Mouse (Mus musculus): Measurements from ENCODE around the gene Foxb2. TPM values are rescaled to one million over a fixed set of nuclear protein-coding genes. Genes with fewer than 3 reads are reported as not detected.

Foxb2 gene
- polyA plus RNA-seq, 1 experiment from 2014 or later = not detected

DNA sequence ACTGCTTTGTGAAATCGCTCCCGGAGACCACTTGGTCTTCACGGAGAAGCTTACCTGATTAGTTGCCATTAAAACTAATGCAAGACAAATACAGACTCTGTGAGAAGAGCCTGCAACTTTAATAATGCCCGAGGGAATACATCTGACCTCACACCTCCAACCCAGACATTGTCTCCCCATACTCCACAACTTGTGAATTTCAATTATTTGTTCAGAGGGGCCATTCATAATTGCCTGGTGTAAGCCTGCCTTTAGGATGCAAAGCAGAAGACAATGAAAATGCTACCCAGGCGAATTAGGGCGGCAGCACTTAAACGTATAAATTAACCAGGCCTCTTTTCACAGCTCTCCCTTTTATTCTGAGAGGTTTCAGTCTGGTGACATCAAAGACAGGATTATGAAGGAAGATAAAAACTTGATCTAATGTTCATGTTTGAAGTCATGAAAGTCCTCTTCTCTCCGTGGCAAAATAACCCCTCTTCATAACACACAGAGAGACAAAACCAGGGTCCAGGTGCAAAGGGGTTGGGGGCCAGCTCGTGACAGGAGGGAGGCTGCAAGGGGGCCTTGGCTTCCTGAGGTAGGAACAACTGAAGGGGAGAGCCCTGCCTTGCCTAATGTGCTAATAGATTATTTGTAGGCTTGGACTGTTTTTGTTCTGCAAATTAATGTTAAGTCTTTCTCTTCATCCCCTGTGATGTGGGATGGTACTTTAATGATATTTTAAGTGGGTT lies 31.9 kb downstream of the Foxb2 start:
- Histone ChIP-seq H3K4me1 (ENCODE audit: control insufficient read depth, low read depth, low read length) (no peaks in the 10 kb centered on the region), H3K9ac (ENCODE audit: low read depth, low read length) (no peak overlapping the region), H3K27me3 (ENCODE audit: control insufficient read depth, insufficient read depth, low read depth, low read length) (no peaks in the 10 kb centered on the region), H3K36me3 (ENCODE audit: control insufficient read depth, insufficient read depth) (no peaks in the 10 kb centered on the region), H3K9me3 (replicated peaks; ENCODE audit: control insufficient read depth, low read length) (no peaks in the 10 kb centered on the region), H3K27ac (ENCODE audit: low read length) (no peak overlapping the region), H3K4me2 (ENCODE audit: low read depth, low read length) (no peak overlapping the region), H3K4me3 (ENCODE audit: low read depth, low read length) (no peak overlapping the region)
- WGBS (ENCODE audit: insufficient replicate concordance) = 44% methylated on average over 9 of the region's 9 CpGs
- ATAC-seq (ENCODE audit: low read depth) = no peak

GRCm38 (mm10) chr19:16841001-16841400 lies 32.6 kb downstream of the Foxb2 start:
- Histone ChIP-seq H3K9ac (ENCODE audit: low read depth, low read length) (no peak overlapping the region), H3K36me3 (ENCODE audit: control insufficient read depth, insufficient read depth) (no peaks in the 10 kb centered on the region), H3K27ac (ENCODE audit: low read length) (no peak overlapping the region), H3K27me3 (ENCODE audit: control insufficient read depth, insufficient read depth, low read depth, low read length) (no peaks in the 10 kb centered on the region), H3K9me3 (replicated peaks; ENCODE audit: control insufficient read depth, low read length) (no peaks in the 10 kb centered on the region), H3K4me3 (ENCODE audit: low read depth, low read length) (no peak overlapping the region), H3K4me1 (ENCODE audit: control insufficient read depth, low read depth, low read length) (no peaks in the 10 kb centered on the region), H3K4me2 (ENCODE audit: low read depth, low read length) (no peak overlapping the region)
- no peak for ATAC-seq (ENCODE audit: low read depth)
- 79% methylated on average over 8 of the region's 8 CpGs for WGBS (ENCODE audit: insufficient replicate concordance)

DNA sequence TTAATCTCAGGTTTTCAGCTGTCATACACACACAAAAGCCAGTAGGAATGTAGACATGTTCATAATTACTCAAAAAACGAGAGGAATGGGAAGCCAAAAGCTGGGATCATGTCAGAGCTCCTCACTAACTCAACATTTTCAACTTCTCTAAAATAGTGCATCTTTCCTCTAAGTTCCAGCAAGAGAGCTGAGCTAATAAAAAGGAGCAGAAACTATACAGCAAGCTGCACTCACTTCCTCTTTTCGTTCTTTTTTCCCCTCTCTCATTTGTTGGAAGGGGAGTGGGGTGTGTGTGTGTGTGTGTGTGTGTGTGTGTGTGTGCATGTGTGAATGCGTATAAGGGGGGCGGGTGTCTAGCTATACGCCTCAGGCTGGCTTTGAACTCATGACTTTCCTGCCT lies 45.9 kb downstream of the Foxb2 start:
- Histone ChIP-seq H3K4me3 (ENCODE audit: low read depth, low read length) (no peak overlapping the region), H3K4me2 (ENCODE audit: low read depth, low read length) (no peak overlapping the region), H3K4me1 (ENCODE audit: control insufficient read depth, low read depth, low read length) (no peaks in the 10 kb centered on the region), H3K27me3 (ENCODE audit: control insufficient read depth, insufficient read depth, low read depth, low read length) (no peaks in the 10 kb centered on the region), H3K27ac (ENCODE audit: low read length) (no peak overlapping the region), H3K9ac (ENCODE audit: low read depth, low read length) (no peak overlapping the region), H3K36me3 (ENCODE audit: control insufficient read depth, insufficient read depth) (no peaks in the 10 kb centered on the region), H3K9me3 (replicated peaks; ENCODE audit: control insufficient read depth, low read length) (no peaks in the 10 kb centered on the region)
- WGBS (ENCODE audit: insufficient replicate concordance) = 38% methylated on average over 5 of the region's 5 CpGs
- no peak for ATAC-seq (ENCODE audit: low read depth)

DNA sequence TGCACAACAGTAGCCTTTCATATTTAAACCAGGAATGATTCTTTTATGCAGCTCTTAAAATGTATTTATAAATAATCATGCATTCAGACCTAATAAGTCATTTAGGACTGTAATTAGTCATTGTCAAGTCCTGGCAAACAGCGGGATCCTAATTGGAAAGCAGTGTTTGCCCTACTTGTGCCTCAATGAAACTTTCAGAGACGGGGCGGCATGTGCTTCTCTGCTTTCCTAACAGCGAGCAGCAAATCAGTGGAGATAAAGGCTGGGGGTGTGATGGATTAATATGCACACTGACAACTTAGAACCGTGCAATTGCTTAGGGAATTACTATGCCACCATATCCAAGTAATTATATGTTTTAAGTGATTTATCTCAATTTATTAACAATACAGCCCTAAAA lies 48.4 kb downstream of the Foxb2 start:
- no peaks in the 10 kb centered on the region for H3K9me3 ChIP-seq (replicated peaks; ENCODE audit: control insufficient read depth, low read length)
- no peak overlapping the region for H3K4me2 ChIP-seq (ENCODE audit: low read depth, low read length)
- H3K27ac ChIP-seq (ENCODE audit: low read length) = no peak overlapping the region
- H3K4me1 ChIP-seq (ENCODE audit: control insufficient read depth, low read depth, low read length) = no peaks in the 10 kb centered on the region
- 67% methylated on average over 5 of the region's 5 CpGs for WGBS (ENCODE audit: insufficient replicate concordance)
- no peaks in the 10 kb centered on the region for H3K36me3 ChIP-seq (ENCODE audit: control insufficient read depth, insufficient read depth)
- no peak overlapping the region for H3K9ac ChIP-seq (ENCODE audit: low read depth, low read length)
- no peaks in the 10 kb centered on the region for H3K27me3 ChIP-seq (ENCODE audit: control insufficient read depth, insufficient read depth, low read depth, low read length)
- ATAC-seq (ENCODE audit: low read depth) = no peak
- no peak overlapping the region for H3K4me3 ChIP-seq (ENCODE audit: low read depth, low read length)

Other genes with a start within 250 kb of the Foxb2 start
- gene Vps13a, start 92.9 kb downstream of the Foxb2 start, polyA plus RNA-seq (2015; fragmentation: Nextera tagmentation; extraction: Ambion mirVana) = 5.6 and 5.8 TPM in 2 replicates
- gene Prune2, start 82.3 kb upstream of the Foxb2 start, polyA plus RNA-seq (2015; fragmentation: Nextera tagmentation; extraction: Ambion mirVana) = 0.28 and 0.45 TPM in 2 replicates

Data from liver, embryonic 16.5 days (tissue).